Mouse (Mus musculus): ENCODE measurements at regions not wholly inside any gene's neighbourhood (a gene's known extent, or its start where the extent isn't known, plus 50 kb on each side); places are given as distances from the start of the nearest gene placed in this dataset.

- 38% methylated on average over 1 of the region's 1 CpGs for WGBS
- Histone ChIP-seq H3K4me3 (no peak overlapping the region), H3K9ac (no peak overlapping the region), H3K9me3 (replicated peaks) (no peaks in the 10 kb centered on the region), H3K4me2 (no peak overlapping the region), H3K27me3 (no peaks in the 10 kb centered on the region), H3K4me1 (no peaks in the 10 kb centered on the region), H3K36me3 (ENCODE audit: poor library complexity, severe bottlenecking) (no peaks in the 10 kb centered on the region), H3K27ac (no peak overlapping the region)
- no peak for ATAC-seq
Observed at GRCm38 (mm10) chr12:25281438-25281837, 184.5 kb upstream of the Id2 start.

- no peak for ATAC-seq
- Histone ChIP-seq H3K27ac (no peak overlapping the region), H3K4me1 (peaks cover 15% of the 10 kb centered on the region; the same call in 1 of the 2 replicates), H3K4me3 (no peak overlapping the region), H3K9me3 (replicated peaks) (no peaks in the 10 kb centered on the region), H3K36me3 (ENCODE audit: poor library complexity, severe bottlenecking) (no peaks in the 10 kb centered on the region), H3K9ac (no peak overlapping the region), H3K4me2 (no peak overlapping the region), H3K27me3 (no peaks in the 10 kb centered on the region)
- 68% methylated on average over 6 of the region's 6 CpGs for WGBS
Observed at GRCm38 (mm10) chr12:25273631-25274305, 176.8 kb upstream of the Id2 start.

- Histone ChIP-seq H3K4me2 (no peak overlapping the region), H3K36me3 (ENCODE audit: poor library complexity, severe bottlenecking) (no peaks in the 10 kb centered on the region), H3K9me3 (replicated peaks) (no peaks in the 10 kb centered on the region), H3K27ac (no peak overlapping the region), H3K4me3 (no peak overlapping the region), H3K27me3 (no peaks in the 10 kb centered on the region), H3K9ac (no peak overlapping the region), H3K4me1 (peaks cover 15% of the 10 kb centered on the region; the same call in 1 of the 2 replicates)
- ATAC-seq = no peak
- 86% methylated on average over 3 of the region's 3 CpGs for WGBS
Observed at GRCm38 (mm10) chr12:25272752-25273125, 175.8 kb upstream of the Id2 start.

- no peak overlapping the region for H3K4me2 ChIP-seq
- H3K9me3 ChIP-seq (replicated peaks) = no peaks in the 10 kb centered on the region
- ATAC-seq = no peak
- no peaks in the 10 kb centered on the region for H3K27me3 ChIP-seq
- no peaks in the 10 kb centered on the region for H3K36me3 ChIP-seq (ENCODE audit: poor library complexity, severe bottlenecking)
- no peak overlapping the region for H3K9ac ChIP-seq
- peaks cover 15% of the 10 kb centered on the region; the same call in 1 of the 2 replicates for H3K4me1 ChIP-seq
- no peak overlapping the region for H3K27ac ChIP-seq
- H3K4me3 ChIP-seq = no peak overlapping the region
- WGBS = 53% methylated on average over 6 of the region's 6 CpGs
Observed at GRCm38 (mm10) chr12:25272114-25272751, 175.3 kb upstream of the Id2 start.

GRCm38 (mm10) chr12:25269878-25270277 is 172.9 kb upstream of the Id2 start:
- 85% methylated on average over 3 of the region's 3 CpGs for WGBS
- peaks cover 20% of the 10 kb centered on the region for H3K4me1 ChIP-seq
- ATAC-seq = no peak

GRCm38 (mm10) chr12:25268871-25269850 is 172.2 kb upstream of the Id2 start:
- Histone ChIP-seq H3K9me3 (replicated peaks) (no peaks in the 10 kb centered on the region), H3K9ac (no peak overlapping the region)
- no peak for ATAC-seq

More at GRCm38 (mm10) chr12:25269878-25270277, 172.9 kb upstream of the Id2 start:
- Histone ChIP-seq H3K9ac (no peak overlapping the region), H3K4me2 (no peak overlapping the region), H3K27ac (no peak overlapping the region), H3K9me3 (replicated peaks) (no peaks in the 10 kb centered on the region), H3K27me3 (no peaks in the 10 kb centered on the region; the same call in 1 of the 2 replicates), H3K4me3 (no peak overlapping the region), H3K36me3 (ENCODE audit: poor library complexity, severe bottlenecking) (no peaks in the 10 kb centered on the region)

GRCm38 (mm10) chr12:25268323-25268722 is 171.4 kb upstream of the Id2 start:
- no peaks in the 10 kb centered on the region for H3K36me3 ChIP-seq (ENCODE audit: poor library complexity, severe bottlenecking)
- no peaks in the 10 kb centered on the region; the same call in 1 of the 2 replicates for H3K27me3 ChIP-seq
- WGBS = 79% methylated on average over 7 of the region's 7 CpGs
- ATAC-seq = no peak
- peaks cover 8% of the 10 kb centered on the region; the same call in 1 of the 2 replicates for H3K4me1 ChIP-seq
- H3K4me3 ChIP-seq = no peak overlapping the region
- H3K9ac ChIP-seq = no peak overlapping the region
- no peak overlapping the region for H3K4me2 ChIP-seq
- no peak overlapping the region for H3K27ac ChIP-seq
- no peaks in the 10 kb centered on the region for H3K9me3 ChIP-seq (replicated peaks)

More at GRCm38 (mm10) chr12:25268871-25269850, 172.2 kb upstream of the Id2 start:
- WGBS = 73% methylated on average over 18 of the region's 18 CpGs
- Histone ChIP-seq H3K27me3 (no peaks in the 10 kb centered on the region; the same call in 1 of the 2 replicates), H3K4me1 (peaks cover 13% of the 10 kb centered on the region), H3K36me3 (ENCODE audit: poor library complexity, severe bottlenecking) (no peaks in the 10 kb centered on the region), H3K27ac (no peak overlapping the region), H3K4me3 (no peak overlapping the region), H3K4me2 (no peak overlapping the region)

- H3K27ac ChIP-seq = no peak overlapping the region
- H3K36me3 ChIP-seq (ENCODE audit: poor library complexity, severe bottlenecking) = no peaks in the 10 kb centered on the region
- H3K27me3 ChIP-seq = no peaks in the 10 kb centered on the region; the same call in 1 of the 2 replicates
- ATAC-seq = no peak
- WGBS = 93% methylated on average over 13 of the region's 13 CpGs
- H3K9me3 ChIP-seq (replicated peaks) = no peaks in the 10 kb centered on the region
- no peak overlapping the region for H3K4me2 ChIP-seq
- H3K9ac ChIP-seq = no peak overlapping the region
- H3K4me1 ChIP-seq = peaks cover 8% of the 10 kb centered on the region; the same call in 1 of the 2 replicates
- H3K4me3 ChIP-seq = no peak overlapping the region
Observed at GRCm38 (mm10) chr12:25267572-25268115, 170.7 kb upstream of the Id2 start.

- H3K9me3 ChIP-seq (replicated peaks) = no peaks in the 10 kb centered on the region
- H3K27ac ChIP-seq = no peak overlapping the region
- H3K4me1 ChIP-seq = peaks cover 8% of the 10 kb centered on the region; the same call in 1 of the 2 replicates
- ATAC-seq = no peak
- H3K27me3 ChIP-seq = no peaks in the 10 kb centered on the region; the same call in 1 of the 2 replicates
- no peak overlapping the region for H3K4me2 ChIP-seq
- no peaks in the 10 kb centered on the region for H3K36me3 ChIP-seq (ENCODE audit: poor library complexity, severe bottlenecking)
- 71% methylated on average over 17 of the region's 17 CpGs for WGBS
- H3K9ac ChIP-seq = no peak overlapping the region
- no peak overlapping the region for H3K4me3 ChIP-seq
Observed at GRCm38 (mm10) chr12:25266701-25267571, 170.0 kb upstream of the Id2 start.

- Histone ChIP-seq H3K27ac (no peak overlapping the region), H3K9ac (no peak overlapping the region), H3K9me3 (replicated peaks) (no peaks in the 10 kb centered on the region), H3K4me2 (no peak overlapping the region), H3K4me1 (peaks cover 8% of the 10 kb centered on the region; the same call in 1 of the 2 replicates), H3K4me3 (no peak overlapping the region), H3K27me3 (no peaks in the 10 kb centered on the region; the same call in 1 of the 2 replicates), H3K36me3 (ENCODE audit: poor library complexity, severe bottlenecking) (no peaks in the 10 kb centered on the region)
- WGBS = 47% methylated on average over 11 of the region's 11 CpGs
- no peak for ATAC-seq
Observed at GRCm38 (mm10) chr12:25265560-25266525, 168.9 kb upstream of the Id2 start.

All from forebrain, embryonic 13.5 days (tissue).